Mouse (Mus musculus) c-Kit-positive CD71-positive TER-119-positive erythroid progenitor cells, embryonic 14.5 days (primary cell): ENCODE data around the gene Ptpro.

Experiments used
- DNase-seq: peaks from one replicate; pipeline ENCODE4 v3.0.0-alpha.2; 2013; ENCODE audit warnings: low spot score

Ptpro gene

DNA sequence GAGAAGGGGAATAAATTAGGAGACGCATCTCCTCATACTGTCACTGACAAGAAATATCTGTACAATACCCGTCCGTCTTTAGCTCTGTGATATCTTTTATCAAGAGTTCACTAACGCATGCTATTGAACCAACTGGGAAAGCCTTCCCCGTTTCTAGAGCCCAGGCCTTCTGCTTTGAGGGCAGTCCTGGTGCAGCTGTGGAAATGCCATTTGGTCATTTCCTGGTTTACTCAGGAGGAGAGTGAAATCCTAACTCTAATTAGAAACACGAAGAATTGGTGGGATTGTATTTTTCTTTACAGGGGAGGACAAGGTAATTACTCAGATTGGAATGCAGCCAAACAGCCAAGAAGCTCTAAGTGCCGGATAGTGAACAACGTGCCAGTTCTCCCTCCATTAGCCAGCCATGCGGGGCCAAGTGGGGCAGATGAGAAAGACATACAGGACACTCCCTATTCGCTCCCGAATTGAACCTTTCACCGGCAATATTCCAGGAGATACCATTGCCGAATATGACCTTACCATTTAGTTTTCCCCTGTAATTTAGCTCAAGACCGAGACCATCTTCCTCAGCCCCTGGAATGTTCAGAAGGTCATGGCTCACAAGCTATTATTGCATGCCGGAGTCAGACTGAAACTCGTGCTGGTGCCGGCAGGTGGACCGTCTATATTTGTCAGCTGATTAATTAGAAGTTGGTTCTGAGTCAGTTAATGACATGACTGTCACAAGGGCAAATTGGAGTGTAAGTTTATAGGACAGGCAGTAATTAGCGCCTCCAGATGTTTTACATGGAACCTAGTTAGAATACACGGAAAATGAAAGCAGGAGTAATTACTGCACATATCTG, 43.1 kb downstream of the Ptpro start:
- DNase-seq = no peak

DNA sequence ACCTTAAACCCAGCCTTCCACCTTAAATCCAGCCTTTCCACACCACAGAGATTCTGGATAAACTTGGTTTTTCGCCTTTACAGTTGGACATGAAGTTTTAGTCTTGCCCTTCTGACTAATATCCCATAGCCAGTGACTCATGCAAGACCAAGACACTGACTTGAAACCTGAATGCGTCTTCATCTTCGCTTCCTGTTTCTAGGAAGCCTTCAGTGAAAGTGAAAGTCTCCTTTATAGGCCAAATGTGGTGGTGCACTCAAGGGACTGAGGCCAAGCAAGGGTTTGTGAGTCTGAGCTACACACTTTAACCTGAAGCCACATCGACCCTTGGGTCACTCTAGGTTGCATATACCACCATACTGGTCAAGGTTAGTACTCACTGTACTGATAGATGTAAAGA, 50.4 kb downstream of the Ptpro start:
- no peak for DNase-seq

DNA sequence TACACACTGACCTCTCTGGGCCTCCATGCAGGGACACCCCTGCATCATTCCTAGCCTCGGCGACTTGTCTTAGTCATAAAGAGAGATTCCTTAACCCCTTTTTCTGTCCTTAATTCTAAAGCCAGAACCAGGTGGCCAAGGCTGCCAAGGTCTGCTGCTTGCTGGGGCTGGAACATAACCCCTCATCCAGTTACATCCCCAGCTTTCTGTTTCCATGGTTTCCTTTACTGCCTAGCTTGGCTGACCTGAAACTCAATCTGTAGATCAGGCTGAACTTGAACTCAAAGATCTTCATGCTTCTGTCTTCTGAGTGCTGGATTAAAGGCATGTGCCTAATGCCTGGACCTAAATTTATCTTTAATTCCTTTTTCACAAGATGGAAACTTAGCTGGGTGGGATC, 51.7 kb downstream of the Ptpro start:
- DNase-seq = no peak

DNA sequence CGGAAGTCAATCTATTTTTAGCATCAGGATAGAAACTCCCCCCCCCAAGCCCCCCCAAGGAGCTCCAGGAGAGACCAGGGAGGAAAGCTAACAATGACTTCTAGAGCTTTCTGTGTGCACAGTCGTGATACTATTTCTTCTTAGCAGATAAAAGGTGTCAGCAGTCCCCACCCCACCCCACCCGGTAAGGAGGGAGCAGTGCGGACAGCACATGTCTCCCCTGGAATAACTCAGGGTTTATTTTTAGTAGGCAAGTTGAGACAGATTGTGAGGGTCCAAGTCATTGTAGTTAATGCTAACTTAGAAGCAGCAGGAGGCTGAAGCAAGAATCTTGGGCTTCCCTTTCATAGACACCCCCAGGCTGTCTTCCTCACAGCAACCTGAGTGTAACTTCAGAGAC, 63.1 kb downstream of the Ptpro start:
- DNase-seq = no peak

DNA sequence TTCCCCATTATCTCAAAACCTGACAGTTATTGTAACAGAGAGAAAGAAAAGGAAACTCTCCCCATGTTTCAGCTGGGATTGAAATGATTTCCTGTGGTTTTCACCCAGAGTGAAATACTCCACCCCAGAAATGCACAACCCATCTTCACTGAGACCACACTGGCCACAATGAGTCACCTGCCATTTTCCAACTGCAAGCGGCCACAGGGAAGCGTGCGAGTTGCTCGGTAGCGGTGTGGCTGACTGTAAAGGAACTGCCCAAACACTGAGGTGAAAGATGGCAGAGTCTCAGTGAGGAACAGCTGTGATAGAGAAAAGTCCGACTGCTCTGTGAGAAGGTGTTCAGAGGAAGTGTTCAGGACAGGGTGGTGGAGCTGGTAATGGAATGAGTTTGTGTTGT, 64.2 kb downstream of the Ptpro start:
- no peak for DNase-seq

DNA sequence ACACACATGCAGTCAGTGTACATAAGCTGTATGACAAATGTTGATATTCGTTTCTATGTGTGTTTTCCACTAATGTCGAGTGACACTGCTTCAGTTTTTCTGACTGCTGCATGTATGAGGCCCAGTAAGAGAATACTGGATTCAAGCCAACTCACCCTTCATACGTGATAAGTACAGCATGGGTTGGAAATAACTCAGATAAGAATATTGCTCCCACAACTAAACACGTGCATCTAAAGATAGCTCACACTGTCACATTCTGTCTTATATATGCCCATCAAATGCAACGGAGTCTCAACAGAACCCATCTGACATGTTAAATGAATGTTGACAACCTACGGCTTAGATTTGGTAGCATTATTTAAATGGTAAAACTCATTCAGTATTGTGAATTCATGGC, 65.4 kb downstream of the Ptpro start:
- DNase-seq = no peak

DNA sequence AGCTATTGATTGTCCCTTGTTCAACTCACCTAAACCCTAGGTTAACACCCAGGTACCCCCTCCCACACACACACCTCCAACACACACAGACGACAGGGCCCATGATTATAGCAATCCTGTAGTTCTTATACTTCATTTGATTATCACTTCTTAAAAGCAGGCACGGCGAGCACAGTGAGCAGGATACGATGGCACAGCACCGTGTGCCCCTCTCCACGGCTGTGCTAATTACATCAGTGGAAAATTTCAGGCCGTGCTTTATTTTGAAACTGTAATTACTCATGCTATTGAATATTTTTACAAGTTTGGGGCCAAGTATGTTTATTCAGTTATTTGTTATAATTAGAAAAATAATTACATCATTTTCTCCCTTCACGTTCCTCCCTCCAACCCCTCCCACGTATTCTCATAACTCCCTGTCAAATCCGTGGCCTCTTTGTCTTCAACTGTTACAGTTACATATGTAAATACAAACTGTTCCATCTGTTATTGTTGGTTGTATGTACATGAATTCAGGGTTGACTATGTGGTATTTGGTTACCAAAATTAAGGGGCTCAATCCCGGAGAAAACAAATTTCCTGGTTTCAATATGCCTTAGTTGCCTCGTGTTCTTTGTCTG, 66.2 kb downstream of the Ptpro start:
- DNase-seq = no peak

DNA sequence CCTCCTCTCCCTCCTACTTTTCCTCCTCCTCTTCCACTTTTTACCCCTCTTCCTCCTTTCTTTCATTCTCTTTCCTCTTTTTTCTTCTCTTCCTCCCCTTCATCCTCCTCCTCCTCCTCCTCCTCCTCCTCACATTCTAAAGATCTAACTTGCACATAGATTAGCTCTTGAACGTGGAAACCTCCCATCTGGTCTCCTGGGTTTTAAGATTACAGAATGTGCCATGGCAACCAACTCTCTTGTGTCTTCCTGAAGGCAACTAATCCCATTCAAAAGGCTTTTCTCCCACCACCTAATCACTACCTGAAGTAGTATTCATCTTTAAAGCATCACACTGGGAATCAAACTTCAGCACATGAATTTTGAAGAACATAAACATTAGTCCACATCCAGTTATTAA, 67.5 kb downstream of the Ptpro start:
- DNase-seq = no peak

DNA sequence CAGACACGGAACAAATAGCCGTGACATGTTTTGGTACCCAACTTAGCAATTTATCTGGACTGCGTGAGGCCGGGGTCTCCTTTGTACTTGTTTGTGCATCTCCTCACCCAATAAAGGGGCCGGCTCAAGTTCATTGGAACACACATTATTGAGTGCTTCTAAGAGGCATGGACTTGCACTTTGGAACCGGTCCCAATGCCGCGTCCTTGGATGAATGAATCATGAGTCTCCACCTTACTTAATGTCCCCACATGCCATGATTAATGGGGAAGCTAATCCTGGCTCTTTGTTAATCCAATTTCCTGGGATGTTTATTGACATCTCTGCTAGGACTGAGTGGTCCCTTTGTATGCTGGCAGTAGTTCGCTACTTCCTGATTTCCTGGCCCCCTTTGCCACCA, 75.6 kb downstream of the Ptpro start:
- DNase-seq = no peak

DNA sequence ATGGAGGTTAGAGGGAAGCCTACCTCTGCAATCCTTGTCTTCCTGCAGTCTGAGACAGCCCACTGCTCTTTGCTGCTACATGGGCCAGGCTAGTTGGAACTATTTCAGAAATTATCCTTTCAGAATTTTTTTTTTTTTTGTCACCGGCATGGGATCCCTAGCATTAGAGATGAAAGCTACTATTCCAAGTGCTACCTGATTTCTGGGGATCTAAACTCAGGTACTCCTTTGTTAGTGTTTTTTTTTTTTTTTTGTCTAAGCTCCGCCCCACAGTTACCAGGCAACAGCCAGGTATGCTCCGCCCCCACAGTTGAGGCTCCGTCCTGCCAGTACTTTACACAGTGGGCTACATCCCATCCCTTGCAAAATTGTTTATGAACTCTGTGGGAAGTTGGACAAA, 76.1 kb downstream of the Ptpro start:
- no peak for DNase-seq

DNA sequence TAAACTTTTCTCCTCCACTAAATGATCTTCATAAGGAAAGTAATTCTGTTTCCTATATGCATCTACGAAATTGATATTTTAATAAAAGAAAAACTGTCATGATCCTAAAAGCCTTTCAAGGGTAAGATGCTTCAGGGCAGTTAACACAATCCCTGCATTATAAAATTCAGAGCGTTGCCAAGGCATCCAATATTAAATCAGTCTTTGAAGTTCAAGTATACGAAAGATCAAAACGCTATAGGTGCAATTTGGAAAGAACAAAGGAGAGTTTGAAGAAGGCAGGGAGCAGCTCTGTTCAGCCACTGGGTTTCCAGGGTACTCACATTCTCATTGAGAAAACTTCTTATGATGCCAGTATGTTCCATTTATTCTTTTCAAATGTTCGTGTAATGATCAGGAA, 78.7 kb downstream of the Ptpro start:
- no peak for DNase-seq

DNA sequence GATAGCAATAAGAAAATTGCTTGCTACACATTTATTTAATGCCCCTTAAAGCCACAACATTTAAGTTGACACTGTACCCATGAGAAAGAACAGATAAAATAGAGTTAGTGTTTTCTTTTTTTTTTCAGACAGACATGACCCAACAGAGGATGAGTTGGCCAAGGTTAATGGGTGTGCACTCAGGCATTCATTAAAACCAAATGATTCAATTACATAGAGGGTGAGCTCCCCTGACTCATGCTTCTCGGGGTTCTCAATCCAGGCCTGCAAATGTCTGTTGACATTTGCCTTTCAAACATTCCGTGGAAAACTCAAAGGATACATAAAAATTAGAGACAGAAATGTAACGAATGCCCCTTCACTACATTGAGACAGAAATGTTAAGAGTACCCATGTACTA, 79.7 kb downstream of the Ptpro start:
- DNase-seq = no peak

DNA sequence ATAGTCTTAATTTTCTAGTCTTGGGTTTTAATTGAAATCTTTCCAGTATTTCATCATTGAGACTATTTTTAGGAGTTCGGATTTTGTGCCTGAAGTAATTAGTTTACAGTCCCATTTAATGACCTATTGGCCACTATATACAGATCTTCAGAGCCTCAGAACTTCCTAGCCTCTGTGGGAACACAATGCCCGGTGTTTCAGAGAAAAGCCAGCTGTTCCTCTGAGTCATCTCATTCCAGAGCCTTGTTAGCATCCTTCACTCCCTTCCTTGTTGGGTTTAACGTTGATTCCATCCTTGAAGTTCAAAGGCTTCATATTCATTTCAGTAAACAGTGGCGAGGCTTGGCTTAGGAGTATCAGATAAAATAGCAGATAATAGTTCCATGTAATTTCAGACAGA, 87.0 kb downstream of the Ptpro start:
- DNase-seq = no peak

DNA sequence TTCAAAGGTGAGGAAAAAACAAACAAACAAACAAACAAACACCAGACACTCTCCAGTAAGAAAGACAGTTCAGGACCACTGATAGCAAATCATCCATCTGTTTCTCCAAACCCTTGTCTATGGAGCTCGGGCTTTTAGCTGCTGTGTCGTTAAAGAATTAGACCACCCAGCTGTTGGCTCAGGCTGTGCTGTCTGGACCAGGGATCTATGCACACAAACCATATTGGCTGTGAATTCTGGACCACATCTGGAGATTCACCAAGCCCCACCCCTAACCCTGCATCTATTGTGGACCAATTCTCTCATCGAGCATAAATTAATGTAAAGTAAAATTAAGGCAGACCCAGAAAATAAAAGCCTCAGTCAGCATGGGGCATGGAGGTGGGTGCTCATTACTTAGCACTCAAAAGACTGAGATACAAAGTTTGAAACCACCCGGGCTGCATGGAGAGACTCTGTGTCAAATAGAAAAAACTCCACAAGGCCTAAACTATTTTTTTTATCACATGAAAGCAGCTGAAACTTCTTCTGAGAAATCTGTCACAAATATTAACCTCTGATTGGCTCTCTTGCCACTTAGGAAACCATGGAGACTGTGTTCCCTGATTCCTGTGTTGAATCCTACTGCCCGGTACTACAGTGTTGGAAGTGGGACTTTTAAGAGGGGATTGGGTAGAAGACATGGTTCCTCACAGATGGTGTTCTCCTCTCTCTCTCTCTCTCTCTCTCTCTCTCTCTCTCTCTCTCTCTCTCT, 91.7 kb downstream of the Ptpro start:
- no peak for DNase-seq

DNA sequence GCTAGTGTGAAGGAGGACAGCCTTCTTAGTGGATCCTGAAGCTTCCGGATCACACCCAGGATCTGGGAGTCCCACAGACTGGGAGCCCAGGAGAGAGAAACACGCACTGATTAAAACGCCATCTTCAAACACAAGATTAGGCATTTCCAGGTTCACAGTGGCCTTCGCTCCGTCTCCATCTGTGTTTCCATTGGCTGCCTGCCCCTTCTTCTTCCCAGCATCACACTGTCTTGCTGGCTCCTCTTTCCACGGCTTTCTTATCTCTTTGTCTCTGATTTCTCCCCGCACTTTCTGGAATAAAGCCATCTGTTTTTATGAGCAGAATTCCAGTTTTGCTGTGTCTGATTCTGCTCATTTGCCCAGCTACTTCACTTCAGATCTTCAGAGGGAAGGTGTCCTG, 108.0 kb downstream of the Ptpro start:
- DNase-seq = no peak

DNA sequence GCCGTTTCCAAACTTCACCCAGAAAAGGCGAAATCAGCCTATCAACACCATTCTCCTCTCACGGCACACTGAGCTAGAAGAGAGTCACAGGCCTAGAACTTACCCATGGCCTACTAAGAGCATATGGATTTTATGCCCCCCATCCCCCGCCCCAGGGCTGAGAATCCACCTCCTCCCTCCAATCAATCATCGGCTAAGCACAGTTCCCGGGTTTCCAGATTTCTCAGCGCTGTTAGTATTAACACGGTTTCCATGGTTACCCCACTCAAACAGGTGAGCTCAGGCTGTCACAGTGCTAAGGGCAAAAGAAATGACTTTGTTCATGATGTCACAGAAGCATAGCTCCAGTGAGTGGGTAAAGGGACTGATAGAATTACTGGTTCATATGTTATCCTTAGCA, 110.1 kb downstream of the Ptpro start:
- no peak for DNase-seq

DNA sequence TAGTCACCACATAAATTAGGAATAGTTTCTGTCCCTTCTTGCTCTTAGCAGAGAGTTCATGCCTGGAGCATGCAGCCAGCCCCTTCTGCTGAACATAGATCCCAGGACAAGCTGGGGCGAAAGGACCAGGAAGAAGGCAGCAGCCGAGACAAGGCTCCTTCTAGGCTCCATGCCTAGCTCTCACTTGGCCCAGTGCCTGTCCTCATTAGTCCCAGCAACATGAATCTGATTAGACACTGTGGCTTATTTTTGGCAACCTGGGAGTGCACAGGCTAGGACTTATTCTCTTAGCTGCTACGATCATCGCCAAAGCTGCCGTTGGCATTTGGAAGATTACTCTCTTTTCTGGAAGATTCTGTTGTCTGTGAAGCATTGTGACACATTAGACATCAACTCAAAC, 112.6 kb downstream of the Ptpro start:
- DNase-seq = no peak

DNA sequence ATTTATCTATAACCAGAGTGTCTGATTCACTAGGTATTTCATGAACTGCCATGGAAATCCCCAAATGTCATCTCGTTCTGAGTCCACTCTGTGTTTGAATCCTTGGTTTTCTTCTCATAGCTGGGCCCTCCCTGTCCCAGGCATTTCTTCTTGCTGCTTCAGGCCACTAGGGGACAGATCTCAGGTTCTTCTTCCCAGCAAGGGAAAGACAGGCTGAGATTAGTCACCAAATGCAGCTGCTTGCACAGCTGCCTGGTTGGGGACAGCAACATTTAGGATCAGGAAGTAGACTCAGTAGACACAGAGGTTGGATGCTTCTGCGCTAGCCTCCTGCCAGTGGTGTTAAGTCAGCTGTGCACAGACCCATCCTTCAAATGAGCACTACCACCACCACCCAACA, 113.5 kb downstream of the Ptpro start:
- DNase-seq = no peak

DNA sequence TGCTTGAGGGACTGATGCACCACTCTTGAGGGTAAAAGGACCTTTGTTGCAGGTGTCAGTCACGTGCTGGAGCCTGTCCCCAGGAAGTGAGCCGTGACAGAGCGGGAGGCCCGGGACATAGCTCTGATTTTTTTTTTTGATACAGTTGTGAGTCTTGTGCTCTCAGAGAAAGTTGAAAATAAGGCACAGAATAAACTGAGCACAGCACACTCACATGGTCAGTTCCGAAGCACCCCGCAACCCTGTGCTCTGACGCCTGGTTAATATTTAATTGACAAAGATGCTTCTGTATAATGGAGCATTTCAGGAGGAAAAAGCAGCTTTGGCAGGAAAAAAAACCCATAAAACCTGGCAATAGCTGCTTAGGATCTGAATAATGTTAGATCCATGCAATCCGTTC, 118.6 kb downstream of the Ptpro start:
- no peak for DNase-seq

DNA sequence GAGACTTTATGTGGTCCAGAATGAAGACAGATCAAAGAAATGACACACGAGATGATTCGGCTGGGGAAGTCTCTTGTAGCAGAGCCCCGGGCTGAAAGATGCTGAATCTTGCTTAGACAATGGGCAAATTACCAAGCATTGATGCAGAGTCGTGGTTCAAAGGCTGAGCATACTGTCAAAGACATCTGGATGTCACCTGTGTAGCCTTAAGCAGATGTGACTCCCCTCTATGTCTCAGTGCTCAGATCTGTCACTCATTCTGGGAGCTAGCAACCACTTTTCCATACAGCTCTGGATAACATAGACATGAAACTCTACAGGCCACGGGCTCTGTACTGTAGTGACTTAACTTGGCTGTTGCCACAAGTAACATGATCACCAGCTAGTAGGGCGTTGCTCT, 119.3 kb downstream of the Ptpro start:
- no peak for DNase-seq

DNA sequence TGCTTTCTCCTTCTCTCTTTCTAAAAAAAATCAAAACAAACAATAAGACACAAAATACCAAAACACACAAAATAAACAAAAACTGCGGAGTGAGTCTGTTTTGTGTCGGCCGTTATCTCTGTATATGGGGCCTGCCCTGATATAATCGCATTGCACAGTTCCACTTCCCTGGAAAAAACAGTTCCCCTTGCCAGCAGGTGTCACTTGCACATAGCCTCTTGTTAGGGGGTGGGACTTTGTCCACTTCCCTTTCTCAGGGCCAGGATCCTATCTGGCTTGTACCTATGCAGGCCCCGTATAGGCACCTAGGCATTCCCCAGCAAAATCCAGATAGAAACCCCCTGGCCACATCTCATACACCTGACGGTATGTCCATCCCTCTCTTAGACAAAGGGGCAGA, 121.8 kb downstream of the Ptpro start:
- no peak for DNase-seq

DNA sequence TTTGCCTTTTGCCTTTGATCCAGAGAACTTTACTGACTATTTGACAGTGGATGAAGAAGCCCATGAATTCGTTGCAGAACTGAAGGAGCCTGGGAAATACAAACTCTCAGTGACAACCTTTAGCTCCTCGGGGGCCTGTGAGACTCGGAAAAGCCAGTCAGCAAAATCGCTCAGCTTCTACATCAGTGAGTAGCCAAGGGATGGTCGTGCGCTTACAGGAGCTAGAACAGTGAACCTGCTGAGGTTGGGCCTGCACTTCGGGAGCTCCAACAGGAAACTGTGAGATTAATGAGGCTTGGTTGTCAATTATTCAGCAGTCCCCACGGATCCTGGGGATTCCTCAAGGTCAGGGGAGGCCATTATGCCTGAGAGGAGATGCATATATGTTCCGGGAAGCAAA, 130.4 kb downstream of the Ptpro start:
- DNase-seq = no peak

DNA sequence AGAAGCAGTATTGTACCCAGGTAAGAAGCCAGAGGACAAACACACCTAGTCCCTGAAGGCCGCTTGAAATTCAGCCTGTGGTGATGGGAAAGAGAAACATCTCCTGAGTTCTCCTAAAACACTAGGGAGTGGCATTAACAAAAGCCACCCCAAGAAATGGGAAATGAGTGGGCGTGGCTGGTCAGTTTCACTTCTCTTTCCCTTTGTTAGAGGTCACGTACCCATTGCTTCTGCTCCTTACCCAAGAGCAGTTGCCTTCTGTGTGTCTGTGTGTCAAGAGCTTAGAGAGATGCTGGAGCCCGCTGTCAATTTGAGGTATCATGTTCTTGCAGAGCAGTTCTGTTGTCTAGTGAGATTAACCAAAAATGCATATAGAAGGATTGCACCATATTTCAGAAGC, 134.2 kb downstream of the Ptpro start:
- no peak for DNase-seq
